Mouse (Mus musculus): ENCODE measurements at regions not wholly inside any gene's neighbourhood (a gene's known extent, or its start where the extent isn't known, plus 50 kb on each side); places are given as distances from the start of the nearest gene placed in this dataset.

- Histone ChIP-seq H3K9me3 (replicated peaks; ENCODE audit: control insufficient read depth, low read length, poor library complexity, severe bottlenecking) (no peaks in the 10 kb centered on the region), H3K36me3 (ENCODE audit: control insufficient read depth, insufficient read depth, low read length) (no peaks in the 10 kb centered on the region), H3K4me2 (ENCODE audit: low read length) (no peak overlapping the region), H3K4me3 (ENCODE audit: low read depth, low read length) (no peak overlapping the region), H3K4me1 (ENCODE audit: control insufficient read depth, insufficient read depth, low read length) (no peaks in the 10 kb centered on the region), H3K9ac (ENCODE audit: low read depth, low read length) (no peak overlapping the region), H3K27ac (ENCODE audit: low read length) (no peak overlapping the region), H3K27me3 (ENCODE audit: control insufficient read depth, insufficient read depth, low read depth, low read length) (no peaks in the 10 kb centered on the region)
- no peak for ATAC-seq
- WGBS = 73% methylated on average over 5 of the region's 5 CpGs
These were observed 194.8 kb upstream of the Rack1 start for GRCm38 (mm10) chr11:48605223-48605824.

GRCm38 (mm10) chr11:48601096-48601495, 199.0 kb upstream of the Rack1 start:
- Histone ChIP-seq H3K9me3 (replicated peaks; ENCODE audit: control insufficient read depth, low read length, poor library complexity, severe bottlenecking) (no peaks in the 10 kb centered on the region), H3K27me3 (ENCODE audit: control insufficient read depth, insufficient read depth, low read depth, low read length) (no peaks in the 10 kb centered on the region), H3K9ac (ENCODE audit: low read depth, low read length) (no peak overlapping the region), H3K27ac (ENCODE audit: low read length) (no peak overlapping the region), H3K4me1 (ENCODE audit: control insufficient read depth, insufficient read depth, low read length) (no peaks in the 10 kb centered on the region), H3K36me3 (ENCODE audit: control insufficient read depth, insufficient read depth, low read length) (no peaks in the 10 kb centered on the region), H3K4me2 (ENCODE audit: low read length) (no peak overlapping the region), H3K4me3 (ENCODE audit: low read depth, low read length) (no peak overlapping the region)
- ATAC-seq = no peak
- WGBS = 79% methylated on average over 1 of the region's 1 CpGs

- H3K9me3 ChIP-seq (replicated peaks; ENCODE audit: control insufficient read depth, low read length, poor library complexity, severe bottlenecking) = no peaks in the 10 kb centered on the region
- no peak overlapping the region for H3K27ac ChIP-seq (ENCODE audit: low read length)
- WGBS = 69% methylated on average over 5 of the region's 5 CpGs
- no peak for ATAC-seq
- no peaks in the 10 kb centered on the region for H3K27me3 ChIP-seq (ENCODE audit: control insufficient read depth, insufficient read depth, low read depth, low read length)
- H3K36me3 ChIP-seq (ENCODE audit: control insufficient read depth, insufficient read depth, low read length) = no peaks in the 10 kb centered on the region
- no peak overlapping the region for H3K9ac ChIP-seq (ENCODE audit: low read depth, low read length)
- no peaks in the 10 kb centered on the region for H3K4me1 ChIP-seq (ENCODE audit: control insufficient read depth, insufficient read depth, low read length)
- no peak overlapping the region for H3K4me3 ChIP-seq (ENCODE audit: low read depth, low read length)
- no peak overlapping the region for H3K4me2 ChIP-seq (ENCODE audit: low read length)
These were observed 200.5 kb upstream of the Rack1 start for GRCm38 (mm10) chr11:48599573-48600127.

GRCm38 (mm10) chr11:48599033-48599432, 201.1 kb upstream of the Rack1 start:
- no peaks in the 10 kb centered on the region for H3K27me3 ChIP-seq (ENCODE audit: control insufficient read depth, insufficient read depth, low read depth, low read length)
- H3K9ac ChIP-seq (ENCODE audit: low read depth, low read length) = no peak overlapping the region
- no peak for ATAC-seq
- no peak overlapping the region for H3K27ac ChIP-seq (ENCODE audit: low read length)
- H3K36me3 ChIP-seq (ENCODE audit: control insufficient read depth, insufficient read depth, low read length) = no peaks in the 10 kb centered on the region
- H3K4me1 ChIP-seq (ENCODE audit: control insufficient read depth, insufficient read depth, low read length) = no peaks in the 10 kb centered on the region
- H3K9me3 ChIP-seq (replicated peaks; ENCODE audit: control insufficient read depth, low read length, poor library complexity, severe bottlenecking) = no peaks in the 10 kb centered on the region
- no peak overlapping the region for H3K4me3 ChIP-seq (ENCODE audit: low read depth, low read length)
- no peak overlapping the region for H3K4me2 ChIP-seq (ENCODE audit: low read length)

- ATAC-seq = no peak
- no peak overlapping the region for H3K9ac ChIP-seq (ENCODE audit: low read depth, low read length)
- H3K4me3 ChIP-seq (ENCODE audit: low read depth, low read length) = no peak overlapping the region
- no peak overlapping the region for H3K4me2 ChIP-seq (ENCODE audit: low read length)
- no peak overlapping the region for H3K27ac ChIP-seq (ENCODE audit: low read length)
- no peaks in the 10 kb centered on the region for H3K27me3 ChIP-seq (ENCODE audit: control insufficient read depth, insufficient read depth, low read depth, low read length)
- no peaks in the 10 kb centered on the region for H3K9me3 ChIP-seq (replicated peaks; ENCODE audit: control insufficient read depth, low read length, poor library complexity, severe bottlenecking)
- H3K36me3 ChIP-seq (ENCODE audit: control insufficient read depth, insufficient read depth, low read length) = no peaks in the 10 kb centered on the region
- H3K4me1 ChIP-seq (ENCODE audit: control insufficient read depth, insufficient read depth, low read length) = no peaks in the 10 kb centered on the region
- WGBS = 24% methylated on average over 5 of the region's 5 CpGs
These were observed 205.7 kb upstream of the Rack1 start for GRCm38 (mm10) chr11:48594429-48594828.

- Histone ChIP-seq H3K9me3 (replicated peaks; ENCODE audit: control insufficient read depth, low read length, poor library complexity, severe bottlenecking) (no peaks in the 10 kb centered on the region), H3K4me1 (ENCODE audit: control insufficient read depth, insufficient read depth, low read length) (no peaks in the 10 kb centered on the region), H3K9ac (ENCODE audit: low read depth, low read length) (no peak overlapping the region), H3K4me2 (ENCODE audit: low read length) (peak overlapping the region; percentile 29; the same call in 1 of the 2 replicates), H3K27me3 (ENCODE audit: control insufficient read depth, insufficient read depth, low read depth, low read length) (no peaks in the 10 kb centered on the region), H3K4me3 (ENCODE audit: low read depth, low read length) (no peak overlapping the region), H3K36me3 (ENCODE audit: control insufficient read depth, insufficient read depth, low read length) (no peaks in the 10 kb centered on the region), H3K27ac (ENCODE audit: low read length) (no peak overlapping the region)
- WGBS = 33% methylated on average over 9 of the region's 9 CpGs
- ATAC-seq = peak; percentile 80
These were observed 211.1 kb upstream of the Rack1 start for GRCm38 (mm10) chr11:48588833-48589649.

- no peak overlapping the region for H3K4me3 ChIP-seq (ENCODE audit: low read depth, low read length)
- H3K36me3 ChIP-seq (ENCODE audit: control insufficient read depth, insufficient read depth, low read length) = no peaks in the 10 kb centered on the region
- no peaks in the 10 kb centered on the region for H3K4me1 ChIP-seq (ENCODE audit: control insufficient read depth, insufficient read depth, low read length)
- H3K9me3 ChIP-seq (replicated peaks; ENCODE audit: control insufficient read depth, low read length, poor library complexity, severe bottlenecking) = no peaks in the 10 kb centered on the region
- no peak overlapping the region for H3K9ac ChIP-seq (ENCODE audit: low read depth, low read length)
- H3K27me3 ChIP-seq (ENCODE audit: control insufficient read depth, insufficient read depth, low read depth, low read length) = no peaks in the 10 kb centered on the region
- no peak for ATAC-seq
- H3K27ac ChIP-seq (ENCODE audit: low read length) = no peak overlapping the region
- 97% methylated on average over 3 of the region's 3 CpGs for WGBS
- no peak overlapping the region for H3K4me2 ChIP-seq (ENCODE audit: low read length)
These were observed 231.4 kb upstream of the Rack1 start for GRCm38 (mm10) chr11:48568769-48569168.

GRCm38 (mm10) chr11:48567583-48568562, 232.3 kb upstream of the Rack1 start:
- Histone ChIP-seq H3K4me3 (ENCODE audit: low read depth, low read length) (no peak overlapping the region), H3K4me1 (ENCODE audit: control insufficient read depth, insufficient read depth, low read length) (no peaks in the 10 kb centered on the region)
- WGBS = 71% methylated on average over 6 of the region's 6 CpGs

More at GRCm38 (mm10) chr11:48567583-48568562, 232.3 kb upstream of the Rack1 start:
- Histone ChIP-seq H3K4me2 (ENCODE audit: low read length) (no peak overlapping the region), H3K9me3 (replicated peaks; ENCODE audit: control insufficient read depth, low read length, poor library complexity, severe bottlenecking) (no peaks in the 10 kb centered on the region), H3K9ac (ENCODE audit: low read depth, low read length) (no peak overlapping the region), H3K27ac (ENCODE audit: low read length) (no peak overlapping the region), H3K27me3 (ENCODE audit: control insufficient read depth, insufficient read depth, low read depth, low read length) (no peaks in the 10 kb centered on the region), H3K36me3 (ENCODE audit: control insufficient read depth, insufficient read depth, low read length) (no peaks in the 10 kb centered on the region)
- ATAC-seq = no peak
